Mouse (Mus musculus) ovary, postnatal 10 days (tissue): ENCODE measurements around the gene Nlrp3.

ENCODE experiments used
- DNase-seq: peaks from one replicate; pipeline ENCODE4 v3.0.0; 2022; ENCODE audit warnings: low spot score

Nlrp3 gene

DNA sequence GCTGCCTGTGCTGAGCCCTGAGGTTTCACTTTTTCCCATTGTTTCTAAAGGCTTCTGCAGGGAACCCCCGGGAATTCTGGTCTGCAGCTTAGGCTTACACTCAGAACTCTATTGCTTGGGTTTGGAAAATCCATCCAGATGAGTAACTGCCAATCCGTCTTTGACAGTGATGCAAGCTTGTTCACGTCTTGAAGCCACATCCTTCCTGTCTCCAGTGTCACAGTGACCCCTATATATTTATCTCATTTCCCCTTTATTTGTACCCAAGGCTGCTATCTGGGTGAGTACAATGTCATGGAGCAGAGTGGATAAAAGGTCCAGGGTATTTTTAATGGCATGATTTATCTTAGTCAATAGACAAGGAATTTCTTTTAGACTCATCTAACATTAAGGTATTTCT is at the start of gene Nlrp3:
Gene Nlrp3, plus strand, starts transcription at position 245 of the 400 bp plus-strand sequence.
- no peak for DNase-seq

DNA sequence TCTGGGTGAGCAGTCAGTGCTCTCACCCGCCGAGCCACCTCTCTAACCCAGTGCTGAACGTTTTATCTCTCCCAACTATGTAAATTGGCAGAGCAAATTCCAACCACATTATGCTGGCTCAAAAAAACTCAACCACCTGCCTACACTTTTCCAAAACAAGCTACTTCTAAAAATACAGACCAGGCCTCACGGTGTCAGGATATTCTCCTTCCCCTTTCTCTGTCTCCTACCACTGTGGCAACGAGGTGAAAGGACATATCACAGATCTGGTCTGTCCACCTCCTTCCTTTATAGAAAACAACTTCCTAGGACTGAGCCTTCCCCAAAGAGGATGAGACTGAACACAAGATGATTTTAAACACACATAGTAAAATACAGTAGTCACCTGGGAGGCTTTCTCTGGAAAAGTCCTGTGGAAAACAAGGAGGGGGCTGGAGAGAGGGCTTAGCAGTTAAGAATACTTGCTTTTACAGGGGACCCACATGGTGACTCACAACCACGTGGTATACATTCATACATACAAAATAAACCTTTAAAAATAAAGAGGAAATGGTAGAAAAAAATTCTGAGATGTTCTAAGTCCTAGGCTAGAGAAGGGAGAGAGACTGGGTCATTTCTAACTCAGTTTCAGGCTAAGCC is 44.6 kb upstream of the Nlrp3 start:
- no peak for DNase-seq

DNA sequence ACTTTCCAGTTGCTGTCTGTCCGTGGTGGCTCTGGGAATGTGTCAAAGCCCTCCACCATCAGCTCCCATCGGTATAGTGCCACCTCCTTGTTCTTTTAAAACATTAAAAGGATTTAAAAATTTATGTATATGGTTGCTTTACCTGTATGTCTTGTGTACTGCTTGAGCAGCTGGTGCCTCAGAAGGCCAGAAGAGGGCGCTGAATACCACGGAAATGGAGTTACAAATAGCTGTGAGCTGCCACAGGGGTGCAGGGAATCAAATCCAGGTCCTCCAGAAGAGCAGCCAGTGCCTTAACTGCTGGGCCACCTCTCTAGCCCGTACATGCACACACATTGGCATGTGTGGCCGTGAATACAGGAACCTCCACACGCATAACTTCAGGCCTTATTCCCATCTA is 43.6 kb upstream of the Nlrp3 start:
- DNase-seq: no peak

- no peak for DNase-seq
Measured at GRCm38 (mm10) chr11:59501978-59502700, 39.2 kb upstream of the Nlrp3 start.

- DNase-seq: peak; percentile 11
Measured at GRCm38 (mm10) chr11:59505351-59505838, 36.0 kb upstream of the Nlrp3 start.

DNA sequence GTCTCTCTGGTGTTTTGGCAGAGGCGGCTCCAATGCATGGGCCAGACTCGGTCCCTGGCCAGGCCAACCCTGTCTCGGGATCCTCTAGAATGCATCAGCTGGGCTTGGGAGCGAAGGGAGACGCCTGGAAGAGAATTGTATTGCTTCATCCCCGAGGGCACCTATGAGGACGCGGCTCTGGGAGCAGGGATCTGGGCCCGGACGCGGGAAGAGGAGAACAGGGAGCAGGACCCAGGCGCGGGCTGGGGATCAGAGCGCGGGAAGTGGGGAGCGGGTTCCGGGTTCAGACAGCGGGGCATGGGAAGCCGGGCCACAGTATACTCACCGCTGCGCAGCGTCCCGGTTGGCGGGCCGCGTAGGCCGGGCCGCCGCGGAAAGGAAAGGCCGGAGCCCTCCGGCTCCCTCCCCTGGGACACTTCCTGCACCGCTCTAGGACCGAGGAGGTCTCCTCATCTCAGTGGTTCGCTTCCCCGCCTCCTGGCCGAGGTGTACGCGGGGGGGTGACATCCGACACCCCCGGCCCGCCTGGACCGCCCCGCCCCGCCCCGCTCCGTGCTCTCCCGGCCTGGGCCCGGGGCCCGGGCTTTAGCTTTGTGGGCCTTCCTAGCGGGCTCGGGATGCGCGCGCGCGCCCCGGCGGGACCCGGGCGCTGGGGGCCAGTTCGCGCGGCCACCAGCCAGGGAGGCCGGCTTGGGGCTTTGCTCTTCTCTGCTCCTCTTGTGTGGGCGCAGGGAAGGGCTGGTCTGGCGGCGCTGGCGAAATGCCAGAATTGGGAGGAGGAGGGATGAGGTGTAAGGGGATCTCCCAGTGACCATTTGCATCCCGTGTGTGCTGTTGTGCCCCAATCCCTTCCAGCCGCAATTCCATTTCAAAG is 35.3 kb upstream of the Nlrp3 start:
- DNase-seq: peak; percentile 75

GRCm38 (mm10) chr11:59506713-59507074 is 34.7 kb upstream of the Nlrp3 start:
- no peak for DNase-seq

GRCm38 (mm10) chr11:59511558-59511957 is 29.8 kb upstream of the Nlrp3 start:
- no peak for DNase-seq

DNA sequence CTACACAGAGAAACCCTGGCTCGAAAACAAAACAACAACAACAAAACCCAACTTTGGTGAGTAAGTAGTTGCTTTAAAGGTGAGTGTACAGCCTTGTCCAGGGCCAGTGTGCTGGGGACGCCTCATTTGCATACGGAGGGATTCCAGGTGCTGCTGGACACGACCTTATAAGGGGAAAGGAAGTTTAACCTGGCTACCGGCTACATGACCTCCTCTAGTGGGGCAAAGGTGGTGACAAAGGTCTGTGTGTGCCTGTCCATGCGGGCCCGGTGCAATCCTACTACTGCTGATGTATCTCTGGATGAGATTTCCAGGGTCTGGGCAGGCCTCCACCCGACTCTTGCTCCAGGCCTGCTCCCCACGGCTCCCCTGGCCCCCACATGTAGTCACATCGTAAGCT is 28.6 kb upstream of the Nlrp3 start:
- DNase-seq: no peak

- no peak for DNase-seq
Measured at GRCm38 (mm10) chr11:59513556-59513955, 27.8 kb upstream of the Nlrp3 start.

- no peak for DNase-seq
Measured at GRCm38 (mm10) chr11:59514381-59514780, 27.0 kb upstream of the Nlrp3 start.

DNA sequence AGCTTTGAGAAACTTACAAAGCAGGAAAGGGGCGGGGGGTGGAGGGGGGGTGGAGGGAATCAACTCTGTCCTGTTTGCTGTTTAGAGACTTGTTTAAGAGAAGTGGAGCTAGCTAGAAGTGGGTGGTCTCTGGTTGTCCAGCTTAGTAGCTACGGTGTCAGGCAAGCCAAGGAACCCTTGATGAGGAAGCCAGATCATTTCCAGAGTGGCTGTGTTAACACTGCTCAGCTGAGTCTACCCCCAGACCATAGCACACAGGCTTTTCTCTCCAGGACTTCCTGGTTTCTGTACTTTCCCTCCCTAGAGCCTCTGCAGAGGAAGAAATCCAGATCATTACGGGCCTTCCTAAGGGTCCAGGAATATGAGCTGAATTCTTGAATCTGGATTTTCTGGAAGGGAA is 26.6 kb upstream of the Nlrp3 start:
- DNase-seq: no peak

DNA sequence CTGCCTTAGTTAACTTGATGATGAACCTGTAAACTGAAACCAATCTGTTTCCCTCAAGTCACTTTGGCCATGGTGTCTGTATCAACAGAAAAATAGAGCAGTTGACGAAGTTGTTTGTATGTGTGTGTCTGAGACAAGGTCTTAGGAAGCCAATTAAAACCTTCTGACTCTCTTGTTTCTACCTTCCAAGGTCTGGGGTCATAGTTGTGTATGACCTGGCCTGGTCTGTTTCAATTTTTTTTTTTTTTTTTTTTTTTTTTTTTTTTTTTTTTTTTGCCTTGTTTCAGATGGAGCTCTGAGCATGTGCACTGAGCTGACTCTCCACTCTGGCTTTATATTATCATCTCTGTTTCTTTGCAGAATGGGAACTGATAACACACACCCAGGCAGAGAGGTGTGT is 23.9 kb upstream of the Nlrp3 start:
- no peak for DNase-seq

- DNase-seq: no peak
Measured at GRCm38 (mm10) chr11:59518226-59518625, 23.1 kb upstream of the Nlrp3 start.

DNA sequence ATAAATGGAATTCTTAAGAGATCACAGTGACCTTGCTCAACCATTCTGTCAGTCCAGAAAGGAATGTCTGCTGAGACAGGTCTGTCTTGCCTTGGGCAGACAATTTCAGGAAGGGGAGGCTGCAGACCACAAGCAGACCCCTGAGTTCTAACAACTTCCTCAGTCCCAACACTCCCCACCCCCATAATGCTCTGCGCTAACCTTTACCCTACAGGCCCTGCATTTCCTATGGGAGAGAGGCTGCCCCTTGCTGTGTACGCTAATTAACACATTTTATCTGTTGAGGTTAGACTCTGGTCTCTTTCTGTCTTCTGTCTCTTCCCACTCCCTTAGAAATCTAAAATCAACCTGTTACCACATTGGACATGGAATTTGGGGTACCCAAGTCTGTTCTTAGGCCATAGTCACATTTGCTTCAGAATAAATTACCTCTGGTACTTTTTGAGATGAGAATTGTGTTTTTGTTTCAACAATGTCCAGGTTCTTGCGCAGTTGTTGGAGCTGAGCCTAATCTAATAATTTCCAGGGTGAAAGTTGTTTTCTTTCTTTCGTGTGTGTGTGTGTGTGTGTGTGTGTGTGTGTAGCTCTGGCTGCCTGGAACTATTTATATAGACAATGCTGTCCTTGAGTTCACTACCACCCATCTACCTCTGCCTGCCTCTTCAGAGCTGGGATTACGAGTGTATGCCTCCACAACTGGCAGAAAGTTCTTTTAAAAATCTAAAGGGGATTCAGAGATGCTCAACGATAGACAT is 21.4 kb upstream of the Nlrp3 start:
- no peak for DNase-seq

DNA sequence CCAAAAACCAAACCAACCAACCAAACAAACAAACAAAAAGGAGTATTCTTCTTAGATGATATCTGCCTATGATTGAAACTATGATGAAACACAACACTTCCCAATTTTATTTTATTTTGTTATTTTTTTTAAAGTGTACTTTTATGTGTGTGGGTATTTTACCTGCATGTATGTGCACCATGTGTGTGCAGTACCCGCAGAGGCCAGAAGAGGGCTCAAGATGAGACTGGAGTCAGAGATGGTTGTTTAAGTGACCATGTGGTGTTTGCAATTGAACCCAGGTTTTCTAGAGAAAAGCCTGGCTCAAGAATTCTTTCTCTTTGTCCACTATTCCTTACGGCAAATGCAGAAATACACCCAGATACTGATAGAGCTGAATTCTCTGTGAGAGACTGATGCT is 17.2 kb upstream of the Nlrp3 start:
- no peak for DNase-seq

- DNase-seq: peak; percentile 36
Measured at GRCm38 (mm10) chr11:59525237-59525636, 16.1 kb upstream of the Nlrp3 start.

DNA sequence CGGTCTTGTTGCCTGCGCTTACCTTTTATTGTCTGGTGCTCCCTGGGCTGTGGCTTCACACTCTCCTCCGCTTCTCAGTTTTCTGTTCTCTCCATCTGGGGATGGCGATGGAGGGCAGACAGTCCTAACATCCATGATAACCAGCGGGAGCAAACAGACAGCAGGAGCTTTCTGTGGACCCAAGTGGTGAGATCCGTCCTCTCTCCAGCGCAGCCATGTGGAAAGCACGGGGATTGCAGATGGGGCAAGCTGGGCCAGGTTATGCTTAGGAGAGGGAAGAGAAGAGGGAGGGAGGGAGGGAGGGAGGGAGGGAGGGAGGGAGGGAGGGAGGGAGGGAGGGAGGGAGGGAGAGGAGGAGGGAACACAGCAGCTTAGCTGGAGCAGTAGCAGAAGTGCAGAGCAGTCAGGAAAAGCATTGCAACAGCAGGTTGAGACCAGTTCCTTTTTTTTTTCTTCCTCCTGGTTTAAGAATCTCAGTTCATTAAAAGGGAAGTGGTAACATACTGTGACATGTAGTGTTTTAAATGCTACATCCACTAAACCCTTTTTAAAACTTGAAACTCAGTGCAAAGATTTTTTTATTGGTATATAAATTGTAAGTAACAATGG is 14.8 kb upstream of the Nlrp3 start, which contains the start of gene Zkscan17:
Gene Zkscan17, minus strand, starts transcription at position 280 of the 609 bp plus-strand sequence.
- no peak for DNase-seq

DNA sequence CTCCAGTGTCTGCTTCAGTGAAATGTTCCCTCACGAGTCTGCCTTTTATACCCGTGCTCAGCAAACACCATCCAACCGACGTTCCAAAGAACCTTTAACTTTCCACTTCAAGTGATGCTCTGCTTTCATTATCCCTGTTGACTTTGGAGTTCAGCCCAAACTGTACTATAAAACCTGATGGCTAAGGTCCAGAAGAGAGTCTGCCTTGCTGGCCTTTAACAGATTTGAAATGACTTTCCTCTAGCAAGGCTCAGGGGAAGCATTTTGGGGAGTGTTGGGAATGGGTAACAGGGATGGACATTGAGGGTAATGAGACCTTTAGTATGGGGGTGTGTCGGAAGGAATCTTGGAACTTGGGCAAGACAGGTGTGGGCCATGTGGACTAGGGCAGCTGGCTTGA is 11.1 kb upstream of the Nlrp3 start:
- DNase-seq: no peak

GRCm38 (mm10) chr11:59530870-59531535 is 10.4 kb upstream of the Nlrp3 start:
- DNase-seq: no peak

DNA sequence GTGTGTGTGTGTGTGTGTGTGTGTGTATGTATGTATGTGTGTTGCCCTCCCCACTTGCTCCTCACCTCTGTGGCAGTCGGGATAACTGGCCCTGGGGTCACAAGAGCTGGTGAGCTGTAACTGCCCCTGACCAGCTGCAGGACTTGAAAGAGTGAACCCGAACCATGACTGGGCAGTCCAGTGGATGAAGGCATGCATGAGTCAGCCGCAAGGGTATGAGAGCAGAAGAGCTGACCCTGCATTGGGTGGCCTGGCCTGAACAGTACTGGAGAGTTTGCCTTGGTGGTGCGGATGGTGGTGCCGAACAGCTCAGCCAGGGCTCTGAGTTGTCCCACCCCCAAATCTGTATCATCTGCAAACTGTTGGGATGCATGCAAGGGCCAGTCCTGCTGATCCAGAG is 9.8 kb upstream of the Nlrp3 start:
- no peak for DNase-seq
